Mouse (Mus musculus): ENCODE data around the gene Bicra. TPM values are rescaled to one million over a fixed set of nuclear protein-coding genes. Genes with fewer than 3 reads are reported as not detected.

Gene Bicra
- polyA plus RNA-seq, 1 experiment from 2014 or later: 1.9 TPM

DNA sequence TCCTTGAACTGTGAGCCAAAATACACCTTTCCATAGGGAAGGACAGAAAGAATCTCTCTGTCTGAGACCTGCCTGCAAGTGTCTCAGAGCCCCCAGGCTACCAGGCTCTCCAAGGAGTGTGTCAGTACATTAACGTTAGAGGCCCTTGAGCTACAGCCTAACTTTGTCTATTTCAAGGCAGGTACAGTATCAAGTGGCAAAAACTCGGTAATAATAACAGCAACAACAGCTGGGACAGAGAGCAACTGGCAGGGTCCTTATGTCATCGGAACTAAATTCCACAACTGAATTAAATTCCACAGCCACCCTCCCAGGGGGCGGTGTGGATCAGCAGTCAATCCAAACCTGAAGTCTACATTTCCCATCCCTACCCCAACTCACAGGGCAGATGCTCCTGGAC lies 16.6 kb downstream of the Bicra start:
- peaks cover 6% of the 10 kb centered on the region for H3K4me1 ChIP-seq (ENCODE audit: control insufficient read depth, low read depth, low read length)
- no peak overlapping the region for H3K4me2 ChIP-seq (ENCODE audit: low read depth, low read length)
- 85% methylated on average over 4 of the region's 4 CpGs for WGBS (ENCODE audit: insufficient replicate concordance)
- no peaks in the 10 kb centered on the region for H3K9me3 ChIP-seq (replicated peaks; ENCODE audit: control insufficient read depth, low read length)
- H3K4me3 ChIP-seq (ENCODE audit: low read depth, low read length): no peak overlapping the region
- no peaks in the 10 kb centered on the region for H3K36me3 ChIP-seq (ENCODE audit: control insufficient read depth, insufficient read depth)
- no peak for ATAC-seq (ENCODE audit: low read depth)
- no peak overlapping the region for H3K27ac ChIP-seq (ENCODE audit: low read length)
- H3K9ac ChIP-seq (ENCODE audit: low read depth, low read length): no peak overlapping the region
- no peaks in the 10 kb centered on the region for H3K27me3 ChIP-seq (ENCODE audit: control insufficient read depth, insufficient read depth, low read depth, low read length)

GRCm38 (mm10) chr7:16028102-16028927 lies 19.4 kb downstream of the Bicra start:
- Histone ChIP-seq H3K4me3 (ENCODE audit: low read depth, low read length) (no peak overlapping the region), H3K36me3 (ENCODE audit: control insufficient read depth, insufficient read depth) (no peaks in the 10 kb centered on the region), H3K4me2 (ENCODE audit: low read depth, low read length) (no peak overlapping the region), H3K4me1 (ENCODE audit: control insufficient read depth, low read depth, low read length) (peaks cover 8% of the 10 kb centered on the region), H3K27ac (ENCODE audit: low read length) (no peak overlapping the region), H3K27me3 (ENCODE audit: control insufficient read depth, insufficient read depth, low read depth, low read length) (no peaks in the 10 kb centered on the region), H3K9me3 (replicated peaks; ENCODE audit: control insufficient read depth, low read length) (no peaks in the 10 kb centered on the region), H3K9ac (ENCODE audit: low read depth, low read length) (no peak overlapping the region)
- 75% methylated on average over 6 of the region's 6 CpGs for WGBS (ENCODE audit: insufficient replicate concordance)
- no peak for ATAC-seq (ENCODE audit: low read depth)

- WGBS (ENCODE audit: insufficient replicate concordance): 64% methylated on average over 8 of the region's 8 CpGs
- Histone ChIP-seq H3K4me3 (ENCODE audit: low read depth, low read length) (no peak overlapping the region), H3K36me3 (ENCODE audit: control insufficient read depth, insufficient read depth) (no peaks in the 10 kb centered on the region), H3K4me2 (ENCODE audit: low read depth, low read length) (no peak overlapping the region), H3K4me1 (ENCODE audit: control insufficient read depth, low read depth, low read length) (peaks cover 7% of the 10 kb centered on the region), H3K9ac (ENCODE audit: low read depth, low read length) (no peak overlapping the region), H3K9me3 (replicated peaks; ENCODE audit: control insufficient read depth, low read length) (no peaks in the 10 kb centered on the region), H3K27me3 (ENCODE audit: control insufficient read depth, insufficient read depth, low read depth, low read length) (no peaks in the 10 kb centered on the region), H3K27ac (ENCODE audit: low read length) (no peak overlapping the region; the same call in 1 of the 2 replicates)
- no peak for ATAC-seq (ENCODE audit: low read depth)
Observed at GRCm38 (mm10) chr7:16024603-16025222, 23.0 kb downstream of the Bicra start.

DNA sequence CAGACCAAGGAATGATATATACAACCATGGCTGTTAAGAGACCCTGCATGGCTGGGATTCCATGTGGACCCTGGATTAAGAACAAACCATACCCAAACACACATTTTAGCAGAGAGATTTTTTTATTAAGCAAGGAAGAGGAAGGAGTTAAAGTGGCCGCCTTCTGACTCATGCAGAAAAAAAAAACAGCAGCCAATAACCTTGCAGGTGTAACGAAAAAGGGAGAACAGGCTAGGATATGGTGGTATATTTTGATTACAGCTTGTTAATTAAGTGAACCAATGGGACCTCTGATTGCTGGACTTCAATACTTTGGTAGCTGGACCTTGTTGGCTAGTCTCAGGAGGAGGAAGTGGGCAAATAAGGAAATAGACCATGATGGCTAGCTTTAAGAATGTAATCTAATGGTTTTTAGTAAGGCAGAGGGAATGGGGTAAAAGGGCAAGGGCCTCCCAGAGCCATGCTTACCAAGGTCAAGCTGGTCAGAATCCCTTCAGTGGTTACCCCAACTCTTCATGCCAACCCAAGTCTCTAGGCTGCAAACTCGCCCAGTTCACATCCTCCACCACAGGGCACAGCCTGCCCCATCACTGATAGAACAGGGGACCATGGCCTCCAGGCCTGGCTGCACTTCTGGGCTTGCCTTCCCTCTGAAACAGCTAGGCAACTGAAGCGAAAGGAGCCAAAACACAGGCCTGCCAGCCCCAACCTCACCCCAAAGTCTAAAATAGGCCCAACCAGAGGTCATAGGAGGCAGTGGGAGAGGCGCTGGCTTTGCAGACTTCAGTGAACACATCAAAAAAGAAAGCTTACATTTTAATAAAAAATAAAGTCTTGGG lies 28.2 kb downstream of the Bicra start:
- Histone ChIP-seq H3K9me3 (replicated peaks; ENCODE audit: control insufficient read depth, low read length) (no peaks in the 10 kb centered on the region), H3K4me2 (ENCODE audit: low read depth, low read length) (no peak overlapping the region), H3K9ac (ENCODE audit: low read depth, low read length) (no peak overlapping the region), H3K27ac (ENCODE audit: low read length) (peak overlapping the region; percentile 75), H3K4me3 (ENCODE audit: low read depth, low read length) (no peak overlapping the region), H3K36me3 (ENCODE audit: control insufficient read depth, insufficient read depth) (no peaks in the 10 kb centered on the region), H3K27me3 (ENCODE audit: control insufficient read depth, insufficient read depth, low read depth, low read length) (no peaks in the 10 kb centered on the region), H3K4me1 (ENCODE audit: control insufficient read depth, low read depth, low read length) (peaks cover 18% of the 10 kb centered on the region)
- ATAC-seq (ENCODE audit: low read depth): no peak
- 55% methylated on average over 5 of the region's 5 CpGs for WGBS (ENCODE audit: insufficient replicate concordance)

DNA sequence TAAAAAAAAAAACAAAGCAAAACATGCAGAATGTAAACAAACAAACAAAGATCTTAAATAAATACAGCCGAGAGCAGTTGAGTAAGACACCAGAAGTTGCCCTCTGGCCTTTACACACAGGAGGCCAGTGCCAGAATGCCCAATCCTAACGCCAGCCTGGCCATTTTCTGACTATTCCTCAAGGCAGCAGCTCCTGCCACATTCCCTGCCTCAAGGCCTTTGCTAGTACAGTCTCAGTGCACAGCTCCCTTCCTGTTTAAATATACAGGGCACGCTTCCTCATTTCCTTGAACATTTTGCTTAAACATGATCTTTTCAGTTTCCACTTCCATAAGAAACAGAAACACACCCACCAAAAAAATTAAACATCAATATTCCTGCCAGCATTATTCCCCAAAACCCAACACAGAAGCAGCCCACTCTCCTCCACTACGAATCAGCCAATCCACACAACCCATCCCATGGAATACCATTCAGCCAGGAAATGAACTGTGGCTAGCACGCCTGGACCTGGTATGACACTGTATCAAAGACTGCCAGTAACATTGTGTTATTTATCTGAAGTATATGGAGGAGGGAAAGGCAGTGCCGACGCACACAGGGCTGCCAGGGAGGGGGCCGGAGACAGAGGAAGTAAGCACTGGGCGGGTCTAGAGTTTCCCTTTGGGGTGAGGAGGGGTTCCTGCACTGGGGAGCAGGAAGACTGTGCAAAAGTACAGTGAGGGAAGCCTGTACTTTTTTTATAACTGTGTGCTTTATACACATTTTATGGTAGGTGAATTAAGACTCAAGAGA lies 29.5 kb downstream of the Bicra start:
- Histone ChIP-seq H3K4me2 (ENCODE audit: low read depth, low read length) (peak overlapping the region; percentile 29), H3K27ac (ENCODE audit: low read length) (peak overlapping the region; percentile 75), H3K4me3 (ENCODE audit: low read depth, low read length) (peak overlapping the region; percentile 21; the same call in 1 of the 2 replicates), H3K36me3 (ENCODE audit: control insufficient read depth, insufficient read depth) (no peaks in the 10 kb centered on the region), H3K9ac (ENCODE audit: low read depth, low read length) (no peak overlapping the region; the same call in 1 of the 2 replicates), H3K9me3 (replicated peaks; ENCODE audit: control insufficient read depth, low read length) (no peaks in the 10 kb centered on the region), H3K27me3 (ENCODE audit: control insufficient read depth, insufficient read depth, low read depth, low read length) (no peaks in the 10 kb centered on the region), H3K4me1 (ENCODE audit: control insufficient read depth, low read depth, low read length) (peaks cover 22% of the 10 kb centered on the region)
- peak; percentile 65 for ATAC-seq (ENCODE audit: low read depth)
- 30% methylated on average over 9 of the region's 9 CpGs for WGBS (ENCODE audit: insufficient replicate concordance)

DNA sequence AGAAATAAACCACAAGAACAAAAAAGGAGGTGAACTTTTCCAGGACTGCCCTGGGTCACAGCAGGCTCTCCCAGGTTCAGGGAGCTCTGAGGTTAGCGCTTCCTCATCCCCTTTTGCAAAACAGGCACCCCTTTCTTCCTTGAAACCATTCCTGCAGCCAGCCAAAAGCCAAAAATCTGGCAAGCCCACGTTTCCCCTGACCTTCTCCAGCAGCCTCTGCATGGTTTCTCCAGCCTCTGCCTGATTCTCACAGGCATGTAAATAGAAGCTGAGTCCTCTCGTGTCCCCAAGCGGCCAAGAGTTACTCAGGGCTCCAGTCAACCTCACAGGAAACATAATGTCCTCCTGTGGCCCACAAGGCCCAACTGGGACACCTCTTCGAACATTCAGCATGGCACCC lies 32.3 kb downstream of the Bicra start:
- ATAC-seq (ENCODE audit: low read depth): no peak
- Histone ChIP-seq H3K27me3 (ENCODE audit: control insufficient read depth, insufficient read depth, low read depth, low read length) (no peaks in the 10 kb centered on the region), H3K36me3 (ENCODE audit: control insufficient read depth, insufficient read depth) (no peaks in the 10 kb centered on the region), H3K4me1 (ENCODE audit: control insufficient read depth, low read depth, low read length) (peaks cover 29% of the 10 kb centered on the region), H3K4me2 (ENCODE audit: low read depth, low read length) (no peak overlapping the region), H3K4me3 (ENCODE audit: low read depth, low read length) (no peak overlapping the region), H3K27ac (ENCODE audit: low read length) (no peak overlapping the region), H3K9me3 (replicated peaks; ENCODE audit: control insufficient read depth, low read length) (no peaks in the 10 kb centered on the region), H3K9ac (ENCODE audit: low read depth, low read length) (no peak overlapping the region)
- WGBS (ENCODE audit: insufficient replicate concordance): 63% methylated on average over 5 of the region's 5 CpGs

GRCm38 (mm10) chr7:16014521-16015175 lies 33.1 kb downstream of the Bicra start:
- Histone ChIP-seq H3K4me1 (ENCODE audit: control insufficient read depth, low read depth, low read length) (peaks cover 29% of the 10 kb centered on the region), H3K4me2 (ENCODE audit: low read depth, low read length) (no peak overlapping the region), H3K27ac (ENCODE audit: low read length) (no peak overlapping the region), H3K9me3 (replicated peaks; ENCODE audit: control insufficient read depth, low read length) (no peaks in the 10 kb centered on the region), H3K4me3 (ENCODE audit: low read depth, low read length) (no peak overlapping the region), H3K36me3 (ENCODE audit: control insufficient read depth, insufficient read depth) (no peaks in the 10 kb centered on the region), H3K27me3 (ENCODE audit: control insufficient read depth, insufficient read depth, low read depth, low read length) (no peaks in the 10 kb centered on the region), H3K9ac (ENCODE audit: low read depth, low read length) (no peak overlapping the region)
- 63% methylated on average over 8 of the region's 8 CpGs for WGBS (ENCODE audit: insufficient replicate concordance)
- ATAC-seq (ENCODE audit: low read depth): no peak

DNA sequence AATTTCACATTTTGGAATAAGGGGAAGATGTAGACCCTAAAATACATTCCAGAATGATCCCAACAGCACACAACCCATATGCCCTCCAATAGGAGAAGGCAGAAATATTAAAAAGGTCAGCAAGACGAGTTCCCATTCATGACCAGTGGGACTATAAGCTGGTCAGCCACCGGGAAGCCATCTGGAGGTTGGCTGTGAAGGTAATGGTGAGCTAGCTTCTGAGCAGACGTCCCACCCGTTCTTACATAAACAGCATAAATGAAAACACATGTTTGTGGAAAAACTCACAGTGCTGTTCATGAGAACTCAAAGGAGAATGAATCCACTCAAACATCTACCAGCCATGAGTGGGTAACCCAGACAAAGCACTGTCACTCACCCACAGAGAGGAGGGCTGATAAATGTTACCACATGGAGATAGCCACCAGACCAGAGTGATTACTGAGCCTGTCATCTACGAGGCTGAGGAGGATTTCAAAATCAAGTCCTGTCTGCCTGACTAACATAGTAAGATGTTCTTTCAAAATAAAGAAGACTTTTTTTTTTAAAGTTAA lies 33.9 kb downstream of the Bicra start:
- Histone ChIP-seq H3K36me3 (ENCODE audit: control insufficient read depth, insufficient read depth) (no peaks in the 10 kb centered on the region), H3K27me3 (ENCODE audit: control insufficient read depth, insufficient read depth, low read depth, low read length) (no peaks in the 10 kb centered on the region), H3K27ac (ENCODE audit: low read length) (no peak overlapping the region), H3K9me3 (replicated peaks; ENCODE audit: control insufficient read depth, low read length) (no peaks in the 10 kb centered on the region), H3K4me3 (ENCODE audit: low read depth, low read length) (no peak overlapping the region), H3K4me2 (ENCODE audit: low read depth, low read length) (no peak overlapping the region), H3K9ac (ENCODE audit: low read depth, low read length) (no peak overlapping the region), H3K4me1 (ENCODE audit: control insufficient read depth, low read depth, low read length) (peaks cover 27% of the 10 kb centered on the region)
- ATAC-seq (ENCODE audit: low read depth): no peak
- WGBS (ENCODE audit: insufficient replicate concordance): 55% methylated on average over 5 of the region's 5 CpGs

Measured in liver, embryonic 16.5 days (tissue).